Mouse (Mus musculus) erythroid progenitor cell, adult 5-6 weeks (primary cell): ENCODE results near the gene Pitx1. TPM values are rescaled to one million over a fixed set of nuclear protein-coding genes. Genes with fewer than 3 reads are reported as not detected.

Experiments
- ATAC-seq: replicated peaks from 2 replicates; pipeline ENCODE4 v1.8.0; 2016; ENCODE audit warnings: moderate number of reproducible peaks, mild to moderate bottlenecking, moderate TSS enrichment, inconsistent platforms; ENCODE audit not compliant: poor library complexity, low FRiP score, severe bottlenecking
- total RNA-seq, 2 experiments: library from RNA; stranded (forward) in 1 of 2; stranded (reverse) in 1 of 2; fragments of 150-400 nt in 1 of 2; fragments of 186-747, 209-891 nt in 1 of 2; gene quantifications; 2 replicates each; pipeline versions ENCODE4 v1.2.3 to v1.2.4; 2015 to 2017; ENCODE audit warnings: low replicate concordance in 2 of 2

The Pitx1 gene
- total RNA-seq, 2 experiments from 2014 or later = not detected

DNA sequence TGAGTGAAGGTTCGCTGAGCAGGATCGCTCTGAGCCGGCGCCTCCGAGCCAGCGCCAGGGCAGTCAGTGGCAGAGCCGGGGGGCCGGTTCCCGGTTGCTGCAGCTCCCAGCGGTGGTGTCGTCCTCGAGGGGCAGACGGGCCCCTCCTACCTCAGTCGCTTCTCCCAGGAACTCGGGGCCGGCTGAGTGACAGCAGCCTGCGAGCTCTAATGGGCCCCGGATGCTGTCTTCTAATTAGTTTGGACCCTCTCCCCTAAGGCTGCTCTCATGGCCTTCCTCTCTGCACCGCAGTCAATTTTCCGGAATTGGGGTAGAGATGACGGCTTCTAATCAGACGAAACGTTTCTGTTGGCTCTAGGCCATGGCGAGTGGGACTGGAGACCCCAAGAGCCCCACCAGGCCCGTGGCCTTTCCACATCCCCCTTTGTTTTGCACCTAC, 4.3 kb downstream of the Pitx1 start:
- no peak for ATAC-seq

DNA sequence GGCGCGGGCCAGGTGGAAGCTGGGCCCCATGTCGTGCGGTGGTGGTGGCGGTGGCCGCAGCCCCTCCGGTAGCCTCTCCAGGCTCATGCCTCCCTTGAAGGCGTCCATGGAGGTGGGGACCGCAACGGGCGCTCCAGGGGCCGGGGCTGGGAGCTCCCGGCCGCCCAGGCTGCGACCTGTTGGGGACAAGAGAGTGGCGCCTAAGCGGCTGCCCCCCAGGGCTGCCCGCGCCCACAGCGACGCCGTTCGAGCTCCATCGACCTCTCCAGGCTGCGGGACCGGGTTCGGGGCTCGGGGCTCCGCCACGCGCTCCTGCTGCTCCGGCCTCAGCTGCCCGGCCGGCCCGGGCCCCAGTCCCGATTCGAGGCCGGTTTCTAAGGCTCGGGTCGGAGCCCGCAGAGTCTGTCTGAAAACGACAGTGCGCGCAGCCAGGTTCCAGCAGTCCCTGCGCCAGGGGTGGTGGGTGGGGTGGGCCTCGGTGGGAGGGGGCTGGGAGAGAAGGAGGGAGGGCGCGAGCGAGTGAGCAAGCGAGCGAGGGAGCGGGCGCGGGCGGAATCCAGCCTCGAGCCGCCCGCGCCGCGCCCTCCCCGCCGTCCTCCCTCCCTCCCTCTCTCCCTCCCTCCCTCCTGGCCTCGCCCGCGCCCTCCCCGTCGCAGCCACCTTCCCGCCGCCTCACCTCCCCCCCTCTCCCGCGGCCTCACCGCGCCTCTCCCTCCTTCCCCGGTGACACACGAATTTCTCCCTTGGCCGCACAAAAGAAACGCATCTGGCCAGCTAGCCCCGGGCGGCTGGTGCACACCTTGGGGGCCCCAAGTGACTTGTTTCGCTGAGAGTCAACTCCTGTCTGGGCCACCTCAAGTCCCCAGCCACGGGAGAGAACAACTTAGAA, 4.9 kb downstream of the Pitx1 start:
- ATAC-seq = no peak

DNA sequence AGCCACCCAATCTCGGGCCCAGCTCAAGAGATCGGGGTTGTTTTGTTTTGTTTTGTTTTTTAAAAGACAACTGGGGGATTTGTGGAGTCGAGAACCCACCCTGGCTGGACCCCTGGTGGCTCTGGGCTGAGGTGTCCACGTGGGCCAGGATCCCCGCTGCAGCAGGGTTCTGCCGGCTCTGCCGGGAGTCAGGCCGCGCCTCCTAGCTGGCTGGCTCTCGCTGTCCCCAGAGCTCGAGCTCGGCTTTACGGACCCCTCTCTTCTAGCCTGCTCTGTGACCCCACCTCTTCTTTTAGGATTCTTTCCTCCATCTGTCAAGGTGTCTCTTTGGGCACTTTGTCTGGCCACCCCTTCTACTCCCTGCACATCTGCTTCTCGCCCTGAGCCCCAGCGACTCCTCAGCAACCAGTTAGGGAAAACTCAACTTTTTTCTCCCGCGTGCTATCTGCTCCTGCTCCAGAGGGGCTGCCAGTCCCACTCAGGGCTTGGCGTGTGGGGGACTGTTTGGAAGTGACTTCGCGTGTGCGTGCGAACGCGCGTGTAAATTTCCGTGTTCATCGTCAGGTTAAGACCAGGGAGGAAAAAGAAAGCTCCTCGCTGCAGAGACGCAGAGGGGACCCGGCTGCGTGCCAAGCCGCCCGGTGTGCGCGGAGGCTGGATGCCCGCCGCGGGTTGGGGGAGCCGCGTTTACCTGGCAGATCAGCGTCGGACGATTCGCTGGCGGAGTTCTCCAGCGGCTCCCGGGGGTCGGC, 5.7 kb downstream of the Pitx1 start:
- ATAC-seq = no peak

DNA sequence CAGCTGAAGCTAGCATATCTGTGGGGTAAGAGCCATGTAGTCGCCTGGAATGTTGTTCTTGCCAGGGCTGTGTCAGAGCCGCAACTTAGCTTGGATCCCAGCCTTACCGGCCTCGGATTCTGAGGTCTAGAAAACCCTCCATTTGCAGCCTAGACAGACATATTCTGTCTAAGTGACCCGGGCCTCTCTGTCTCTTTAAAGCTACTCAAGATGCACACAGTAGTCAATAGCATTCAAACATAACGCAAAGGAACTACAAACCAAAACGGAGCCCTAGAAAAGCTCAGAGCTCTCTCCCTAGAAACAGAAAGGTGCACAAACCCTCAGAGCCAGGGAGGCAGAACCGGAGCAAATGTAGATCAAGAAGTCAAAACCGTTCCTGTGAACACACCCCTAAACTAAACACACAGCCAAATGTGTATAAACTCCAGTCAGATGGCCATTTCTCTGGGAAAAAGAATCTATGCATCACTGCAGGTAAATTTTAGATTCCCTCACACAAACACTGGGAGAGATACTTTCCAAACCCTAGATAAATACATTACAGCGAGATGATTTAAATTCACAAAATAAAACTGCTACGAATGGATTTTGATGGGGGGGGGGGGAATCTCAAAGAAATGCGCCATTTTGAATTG, 6.9 kb downstream of the Pitx1 start:
- ATAC-seq = no peak

DNA sequence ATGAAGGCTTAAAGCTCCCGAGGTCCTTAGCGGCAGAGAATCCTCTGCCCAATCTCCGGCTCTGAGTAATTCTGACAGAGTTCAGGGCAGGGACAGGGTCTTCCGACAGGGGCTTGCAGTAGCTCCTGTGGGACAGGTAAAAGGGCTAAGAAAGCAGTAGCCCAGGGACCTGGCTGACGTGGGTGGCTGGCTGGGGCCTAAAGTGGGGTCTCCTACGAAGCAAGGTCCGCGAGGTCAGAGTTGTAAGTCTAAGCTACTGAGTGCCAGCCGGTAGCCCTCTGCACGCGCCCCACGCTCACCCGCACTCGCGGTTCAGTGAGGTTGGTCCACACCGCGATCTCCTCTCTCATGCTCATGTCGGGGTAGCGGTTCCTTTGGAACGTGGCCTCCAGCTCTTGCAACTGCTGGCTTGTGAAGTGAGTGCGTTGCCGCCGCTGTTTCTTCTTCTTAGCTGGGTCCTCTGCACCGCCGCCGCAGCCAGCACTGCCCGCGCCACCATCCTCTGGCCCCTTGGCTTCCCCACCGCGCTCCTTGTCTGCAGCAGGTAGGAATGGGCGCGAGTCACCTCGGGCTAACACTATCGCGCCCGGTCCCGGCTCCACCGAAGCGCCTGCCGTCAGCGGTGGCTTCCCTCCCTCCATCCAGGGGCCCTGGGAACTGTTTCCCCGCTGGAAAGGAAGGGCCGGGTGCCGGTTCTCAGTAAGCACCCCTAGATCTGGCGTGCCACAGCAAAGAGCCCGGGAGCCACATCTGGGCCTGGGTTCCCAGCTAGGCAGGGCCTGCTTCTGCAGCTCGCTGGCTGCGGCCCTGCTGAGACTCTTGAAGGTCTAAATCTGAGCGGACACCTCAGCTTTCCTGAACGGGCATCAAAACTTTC, 7.6 kb downstream of the Pitx1 start:
- no peak for ATAC-seq

DNA sequence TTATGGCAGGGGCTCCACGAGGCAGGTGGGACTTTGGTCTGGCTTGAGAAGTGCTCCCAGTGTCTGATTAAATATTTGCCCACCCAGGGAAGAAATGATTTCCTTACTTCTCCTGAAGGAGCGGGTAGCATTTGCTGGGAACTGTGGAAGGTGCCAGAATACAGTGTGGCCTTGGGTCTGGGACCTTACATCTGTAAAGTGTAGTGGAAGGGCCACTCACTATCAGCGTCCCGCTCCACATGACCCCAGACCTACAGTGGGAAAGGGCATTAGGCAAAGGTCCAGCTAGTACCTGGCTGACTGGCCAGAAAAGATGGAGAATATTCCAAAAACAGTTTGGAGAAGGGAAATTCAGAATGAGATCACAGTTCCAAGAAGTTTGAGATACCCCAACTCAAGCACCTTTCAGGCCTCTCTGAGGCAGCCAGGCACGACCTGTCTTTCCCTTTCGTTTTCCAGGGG, 8.3 kb downstream of the Pitx1 start:
- ATAC-seq = no peak

DNA sequence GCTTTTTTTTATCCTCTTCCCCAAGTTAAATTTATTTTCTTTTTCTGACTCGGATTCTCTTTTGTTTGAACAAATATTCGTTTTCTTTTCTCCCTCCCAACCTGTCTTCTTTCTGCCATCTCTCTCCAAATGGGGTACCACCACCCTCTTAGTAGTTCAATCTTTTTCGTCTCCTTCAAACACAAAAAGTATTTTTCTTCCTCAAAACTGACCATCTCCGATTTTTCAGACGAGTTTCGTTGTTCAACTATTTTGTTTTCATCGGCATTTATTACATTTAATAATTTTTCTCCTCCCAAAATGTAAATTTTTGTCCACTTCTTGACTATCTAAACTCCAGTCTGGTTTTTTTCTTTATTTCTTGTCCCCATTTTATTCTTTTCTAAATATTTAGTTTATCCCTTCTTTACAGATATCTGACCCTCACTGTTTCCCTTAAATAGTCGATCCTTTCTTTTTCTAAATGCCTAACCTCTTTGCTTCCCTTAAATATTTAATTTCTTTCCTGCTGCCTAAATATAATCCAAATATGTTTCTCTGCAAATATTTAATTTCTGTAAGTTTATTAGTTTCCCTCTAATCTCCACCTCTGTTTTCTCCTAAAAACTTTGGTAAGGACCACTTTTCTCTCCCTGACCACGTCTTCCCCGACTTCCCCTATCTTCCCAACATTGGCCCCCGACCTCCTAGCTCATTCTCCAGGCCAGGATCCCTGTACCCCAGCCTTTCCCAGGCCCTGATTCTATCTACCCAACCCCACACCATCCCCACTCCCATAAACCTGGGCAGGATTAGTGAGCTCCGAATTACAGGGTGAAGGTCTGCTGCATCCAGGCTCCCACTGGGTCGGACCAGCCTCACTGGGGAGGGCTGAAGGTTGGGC, 9.0 kb downstream of the Pitx1 start:
- ATAC-seq = no peak

DNA sequence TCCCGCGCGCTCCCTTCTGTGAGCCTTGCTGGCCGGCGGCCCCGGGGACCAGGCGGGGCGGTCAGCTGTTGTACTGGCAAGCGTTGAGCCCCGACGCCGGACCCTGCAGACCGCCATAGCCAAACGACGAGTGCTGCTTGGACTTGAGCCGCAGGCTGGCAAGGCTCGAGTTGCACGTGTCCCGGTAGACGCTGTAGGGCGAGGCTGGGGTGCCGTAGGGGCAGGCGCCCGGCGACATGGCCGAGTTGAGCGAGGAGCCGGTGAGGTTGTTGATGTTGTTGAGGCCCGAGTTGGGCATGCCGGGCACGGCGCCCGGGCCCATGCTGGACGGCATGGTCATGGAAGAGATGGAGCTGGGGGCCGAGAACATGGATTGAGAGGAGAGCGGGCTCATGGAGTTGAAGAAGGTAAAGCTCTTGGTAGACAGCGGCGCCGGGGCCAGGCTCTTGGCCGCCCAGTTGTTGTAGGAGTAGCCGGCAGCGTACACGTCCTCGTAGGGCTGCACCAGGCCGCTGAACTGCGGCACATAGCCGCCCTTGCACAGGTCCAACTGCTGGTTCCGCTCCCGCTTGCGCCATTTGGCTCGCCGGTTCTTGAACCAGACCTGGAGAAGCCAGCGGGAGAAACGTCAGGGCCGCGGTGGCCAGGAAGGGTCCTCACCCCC, 9.9 kb downstream of the Pitx1 start:
- ATAC-seq = no peak

DNA sequence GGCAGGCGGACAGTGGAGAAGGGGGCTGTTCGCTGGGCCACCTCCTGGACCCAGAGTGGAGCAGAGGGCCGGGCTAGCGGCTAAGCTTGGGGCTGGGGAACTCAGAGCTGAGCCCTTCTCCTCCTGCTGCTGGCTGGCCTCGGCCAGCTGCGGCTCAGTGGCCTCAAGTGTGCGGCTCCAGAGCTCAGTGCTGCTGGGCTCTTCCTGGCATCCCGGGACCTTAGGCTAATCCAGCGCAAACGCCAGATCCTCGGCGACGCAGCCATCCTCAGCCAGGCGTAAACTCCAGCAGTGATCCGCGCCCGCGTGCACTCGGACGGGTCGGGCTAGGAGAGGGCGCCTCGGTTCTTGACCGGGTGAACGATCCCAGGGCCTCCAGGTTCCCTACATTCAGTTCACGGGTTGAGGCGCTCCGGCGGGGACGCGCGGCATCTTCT, 10.7 kb downstream of the Pitx1 start:
- ATAC-seq = no peak

DNA sequence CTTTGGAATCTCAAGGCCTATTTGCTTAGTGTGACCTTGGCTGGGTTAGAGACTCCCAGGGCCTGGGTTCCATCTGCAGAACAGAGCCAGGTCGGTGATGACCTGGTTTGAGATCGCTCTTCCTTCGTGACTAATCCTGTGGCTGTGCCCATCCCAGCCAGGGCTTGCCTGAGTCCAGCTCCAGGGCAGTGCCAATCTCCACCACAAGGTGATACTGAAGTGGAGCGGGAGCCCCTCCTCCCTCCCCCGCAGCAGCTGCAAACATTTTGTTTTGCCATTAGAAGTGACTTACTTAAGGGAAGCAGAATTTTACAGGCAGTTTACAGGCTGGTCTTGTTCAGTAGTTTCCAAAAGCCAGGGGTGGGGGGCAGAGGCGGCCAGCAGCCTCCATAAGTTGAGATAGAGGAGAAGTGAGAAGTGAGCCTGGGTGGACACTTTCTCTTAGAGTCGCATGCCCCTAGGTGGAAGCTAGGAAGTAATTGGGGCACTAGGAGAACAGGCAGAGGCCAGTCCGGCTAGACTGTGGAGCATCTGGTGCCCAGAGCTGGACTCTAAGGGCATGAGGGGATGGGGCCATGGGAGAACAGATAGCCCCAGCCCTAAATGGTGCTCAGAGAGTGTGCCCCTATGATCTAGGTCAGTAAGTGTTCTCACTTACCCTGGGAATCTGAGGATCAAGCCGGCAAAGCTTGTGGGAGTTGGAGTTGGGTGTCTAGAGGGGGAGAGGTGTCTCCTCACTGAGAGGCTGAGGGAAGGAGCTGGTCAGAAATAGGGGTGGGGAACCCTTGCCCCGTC, 11.6 kb downstream of the Pitx1 start:
- ATAC-seq = no peak

DNA sequence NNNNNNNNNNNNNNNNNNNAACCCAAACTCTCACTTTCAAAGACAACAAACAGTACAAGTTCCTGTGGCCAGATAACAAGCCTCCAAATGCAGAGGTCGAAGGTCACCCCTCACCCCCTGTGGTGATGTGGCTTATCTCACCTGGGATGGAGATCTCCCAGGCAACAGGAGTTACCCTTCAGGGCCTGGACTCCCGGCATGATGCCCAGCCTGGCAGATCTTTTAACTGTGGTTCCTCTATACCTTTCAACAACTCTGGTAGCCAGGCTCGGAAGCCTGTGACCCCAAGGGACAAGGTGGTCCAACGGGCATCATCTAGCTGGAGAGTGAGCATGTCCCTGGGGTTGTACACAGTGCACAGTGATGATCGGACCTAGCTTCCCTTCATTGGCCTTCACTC, 13.5 kb downstream of the Pitx1 start:
- ATAC-seq = no peak

DNA sequence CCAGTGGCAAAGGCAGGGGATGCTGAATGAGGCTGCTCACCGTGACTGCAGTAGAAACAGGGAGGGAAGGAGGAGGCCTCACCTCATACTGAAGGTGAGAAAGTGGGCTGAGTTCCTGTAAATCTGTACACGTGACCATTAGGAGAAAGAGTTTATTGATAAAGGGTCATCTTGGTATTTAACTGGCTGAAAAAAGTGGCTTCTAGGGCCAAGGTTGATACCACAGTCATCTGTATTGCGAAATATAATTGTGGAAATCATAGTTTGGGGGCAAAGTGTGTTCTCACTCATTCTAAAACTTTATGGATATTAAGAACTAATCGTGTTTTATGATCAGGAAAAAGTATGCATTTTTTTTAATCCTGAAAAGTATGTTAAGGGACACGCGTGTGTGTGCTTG, 21.2 kb downstream of the Pitx1 start:
- no peak for ATAC-seq

DNA sequence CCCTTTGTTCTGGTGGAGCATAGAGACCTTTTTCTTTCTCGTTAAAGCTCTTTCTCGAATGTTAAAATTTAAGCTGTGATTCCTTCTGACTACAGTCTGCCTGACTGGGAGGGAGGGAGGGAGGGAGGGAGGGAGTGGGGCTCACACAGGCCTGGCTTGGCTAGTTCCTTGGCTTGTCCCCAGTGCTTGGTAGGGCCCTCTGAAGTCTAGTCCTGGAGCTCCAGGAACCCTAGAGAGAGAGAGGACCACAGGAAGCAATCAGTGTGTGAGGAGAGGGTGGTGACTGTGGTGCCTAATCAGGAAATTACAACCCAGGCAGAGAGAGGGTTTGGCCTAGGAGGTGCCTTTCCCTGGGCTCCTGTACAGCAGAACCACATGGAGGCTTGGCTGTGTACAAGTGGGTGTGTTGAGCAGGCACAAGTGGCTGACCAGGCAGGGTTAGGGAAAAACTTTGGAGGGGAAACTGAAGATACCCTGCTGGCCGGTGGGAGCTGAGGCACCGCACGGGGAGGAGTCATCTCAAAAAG, 22.4 kb downstream of the Pitx1 start:
- no peak for ATAC-seq

DNA sequence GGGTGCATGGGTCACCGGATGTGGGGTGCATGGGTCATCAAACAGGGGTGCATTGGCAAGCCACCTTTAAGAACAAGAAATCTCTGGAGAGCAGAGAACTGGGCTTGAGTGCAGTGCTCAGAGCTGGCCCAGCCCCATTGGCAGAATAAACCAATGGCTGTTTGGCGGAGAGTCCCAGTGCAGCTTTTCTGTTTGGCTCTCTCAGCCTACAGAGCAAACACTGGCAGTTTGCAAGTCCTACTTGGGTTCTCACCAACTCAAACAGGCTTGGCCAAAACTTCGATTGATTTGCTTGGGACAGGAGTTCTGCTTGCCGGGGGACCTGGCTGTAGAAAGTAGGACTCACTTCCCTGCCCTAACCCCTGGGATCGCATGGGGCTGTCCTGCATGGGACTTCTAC, 25.0 kb downstream of the Pitx1 start:
- ATAC-seq = no peak

DNA sequence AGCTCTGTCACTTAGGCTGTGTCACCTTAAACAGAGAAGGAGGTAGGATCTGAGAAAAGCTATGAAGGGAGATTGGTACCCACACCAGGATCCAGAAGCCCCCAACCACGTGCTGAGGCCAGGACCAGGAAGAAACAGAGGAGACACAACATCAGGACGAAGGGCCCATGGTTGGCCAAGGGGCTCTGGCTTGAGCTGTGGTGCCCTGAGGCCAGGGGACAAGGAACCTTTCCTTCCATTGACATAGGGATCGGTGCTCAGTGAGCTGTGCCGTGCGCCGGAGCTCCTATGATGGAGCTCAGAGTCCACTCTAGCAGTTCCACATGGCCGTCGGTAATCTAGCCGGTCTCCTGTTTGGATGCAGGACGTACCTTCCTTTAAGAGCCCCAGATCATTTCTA, 26.3 kb downstream of the Pitx1 start:
- ATAC-seq = no peak

DNA sequence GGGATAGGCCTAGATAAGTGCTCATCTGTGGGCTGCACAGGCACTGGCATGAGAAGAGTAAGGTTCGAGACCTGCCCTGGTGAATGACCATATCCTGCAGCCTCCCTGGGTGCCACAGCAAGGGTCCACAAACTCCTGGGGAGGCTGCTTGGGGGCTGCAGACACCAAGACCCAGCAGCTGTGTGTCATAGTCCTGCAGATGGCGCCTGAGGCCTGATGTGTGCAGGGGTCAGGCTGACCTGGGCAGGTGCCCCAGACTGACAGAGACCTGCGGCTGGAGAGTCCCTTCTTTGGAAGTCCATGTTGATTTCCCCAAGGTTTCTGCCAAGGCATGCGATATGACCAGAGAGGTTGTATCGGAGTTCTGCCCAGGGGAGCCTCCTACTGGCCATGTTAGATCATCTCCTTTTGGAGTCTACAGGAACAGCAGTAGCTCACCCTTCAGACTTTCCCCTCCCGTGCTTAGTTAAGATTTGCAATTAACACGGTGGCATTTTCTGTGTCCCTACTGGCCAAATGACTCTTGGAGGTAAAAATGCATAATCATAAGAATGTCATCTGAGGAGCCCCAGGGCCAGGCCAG, 26.9 kb downstream of the Pitx1 start:
- no peak for ATAC-seq

DNA sequence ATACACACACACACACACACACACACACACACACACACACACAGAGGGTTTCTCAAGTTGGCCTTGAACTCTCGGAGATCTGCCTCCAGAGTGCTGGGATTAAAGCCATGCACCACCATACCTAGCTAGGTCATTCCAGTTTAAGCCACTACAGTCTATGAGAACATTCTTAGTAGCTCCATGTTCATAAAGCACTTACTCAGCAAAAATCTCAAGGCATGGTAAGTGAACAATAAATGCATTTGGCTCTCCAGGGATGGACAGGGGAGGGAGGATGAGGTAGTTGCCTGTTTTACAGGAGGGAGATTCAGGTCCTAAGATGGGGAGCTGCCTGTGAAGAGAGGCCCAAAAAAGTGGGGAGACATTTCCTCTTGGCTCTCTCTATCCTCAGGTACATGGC, 32.0 kb downstream of the Pitx1 start:
- no peak for ATAC-seq
